Mouse (Mus musculus): Measurements from ENCODE around the gene Iqgap3.

- TF ChIP-seq CTCF (conservative IDR thresholded peaks at IDR 0.05; ENCODE audit: low read length) = no peak
- TF ChIP-seq POU5F1 (IDR thresholded peaks at IDR 0.05; ENCODE audit: borderline replicate concordance, low read length) = no peak
- TF ChIP-seq NANOG (IDR thresholded peaks at IDR 0.05; ENCODE audit: borderline replicate concordance, low read length) = no peak
Measured at GRCm38 (mm10) chr3:88082224-88082618, 450 bp downstream of the Iqgap3 start.
